Comparison of ENCODE assay signal across 25 mouse cellular contexts in the genomic region with DNA sequence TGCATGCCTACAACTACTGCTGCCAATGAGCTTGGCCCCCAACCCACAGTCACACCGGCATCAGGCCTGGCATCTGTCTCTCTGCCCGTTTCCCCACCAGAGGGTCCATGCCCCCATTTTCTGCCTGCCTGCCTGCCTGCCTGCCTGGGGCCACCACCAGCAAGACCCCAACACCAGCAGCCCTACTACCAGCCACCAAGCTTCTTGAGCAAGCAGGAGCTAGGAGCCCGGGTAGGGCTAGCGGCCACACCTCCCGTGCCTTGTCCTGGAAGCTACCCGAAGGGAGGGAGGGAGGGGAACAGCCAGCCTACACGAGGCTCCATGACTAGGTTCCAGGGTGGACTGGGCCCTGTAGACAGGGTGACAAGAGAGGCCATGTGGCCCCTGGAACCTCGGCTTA. TPM values are rescaled to one million over a fixed set of nuclear protein-coding genes. Genes with fewer than 3 reads are reported as not detected.
DNase-seq lines count a peak whose midpoint lies in the region; ATAC-seq lines count a peak whose summit lies in the region.
"Had no signal": no experiment of that assay in that cellular context is flagged by ENCODE, and none has a peak within 500 bp of the region (broad histone marks: within the 10 kb centered on the region; RNA-seq: fewer than 3 reads in every experiment).

No protein-coding gene starts in this region.

- no peaks in the 10 kb centered on the region for H3K9me3 ChIP-seq in neural tube, embryonic 15.5 days (replicated peaks)
- H3K9me3 ChIP-seq in limb, embryonic 10.5 days (replicated peaks), result no peaks in the 10 kb centered on the region
- H3K9me3 ChIP-seq: forebrain, embryonic 10.5 days; forebrain, embryonic 13.5 days; hindbrain, embryonic 10.5 days; hindbrain, embryonic 13.5 days had no signal

- no peak overlapping the region for H3K4me3 ChIP-seq in neural tube, embryonic 15.5 days (replicated peaks)
- no peak overlapping the region for H3K4me3 ChIP-seq in limb, embryonic 10.5 days
- H3K4me3 ChIP-seq: forebrain, embryonic 10.5 days; forebrain, embryonic 13.5 days; hindbrain, embryonic 10.5 days; hindbrain, embryonic 13.5 days had no signal

- H3K27ac ChIP-seq in neural tube, embryonic 15.5 days (replicated peaks), result no peak overlapping the region
- H3K27ac ChIP-seq in limb, embryonic 10.5 days, result no peak overlapping the region
- H3K27ac ChIP-seq: forebrain, embryonic 10.5 days; forebrain, embryonic 13.5 days; hindbrain, embryonic 10.5 days; hindbrain, embryonic 13.5 days had no signal

- intact Hi-C loops in heart, postnatal 14 days (cut with DNase I), result no loop called here

- no peak for ATAC-seq in CD4-positive, CD25-positive, alpha-beta regulatory T cell, adult 4 months
- ATAC-seq in neural tube, embryonic 15.5 days (ENCODE audit: low FRiP score), result no peak
- ATAC-seq: forebrain, embryonic 13.5 days; forebrain, embryonic 16.5 days; hindbrain, embryonic 16.5 days had no signal

- H3K27me3 ChIP-seq in neural tube, embryonic 15.5 days (replicated peaks), result 0 out of 2 replicates have a peak, but pooled peaks cover 7% of the 10 kb centered on the region
- H3K27me3 ChIP-seq in limb, embryonic 10.5 days (ENCODE audit: low read depth, poor library complexity, severe bottlenecking), result peaks cover 23% of the 10 kb centered on the region; the same call in 1 of the 2 replicates

- WGBS in neural tube, embryonic 15.5 days, result 88% methylated on average over 8 of the region's 8 CpGs
- 90% methylated on average over 8 of the region's 8 CpGs for WGBS in limb, embryonic 10.5 days

- DNase-seq in CD4-positive, CD25-positive, alpha-beta regulatory T cell, adult 2 months (ENCODE audit: low read depth, low spot score), result peak; percentile 3
- DNase-seq in heart, adult 11 months, result peak; percentile 90
- no peak for DNase-seq in heart, postnatal 14 days
- peak; percentile 11 for DNase-seq in neural tube, embryonic 10.5 days (ENCODE audit: extremely low spot score, low spot score)
- peak; percentile 25 for DNase-seq in limb, embryonic 10.5 days (ENCODE audit: low spot score)
- no peak for DNase-seq in embryo, embryonic 10 days (ENCODE audit: low spot score)
- DNase-seq: adrenal gland, adult 2 months; adrenal gland, postnatal 14 days; cerebellum, adult 11 months; cerebellum, adult 8-10 months; cerebellum, postnatal 14 days; gastrocnemius, postnatal 10 days; gastrocnemius, postnatal 36 days; heart, postnatal 36 days had no signal

- peaks cover 48% of the 10 kb centered on the region for H3K36me3 ChIP-seq in neural tube, embryonic 15.5 days
- H3K36me3 ChIP-seq in limb, embryonic 10.5 days, result peaks cover 62% of the 10 kb centered on the region

- peaks cover 16% of the 10 kb centered on the region for H3K4me1 ChIP-seq in neural tube, embryonic 15.5 days
- peaks cover 9% of the 10 kb centered on the region for H3K4me1 ChIP-seq in limb, embryonic 10.5 days

- H3K9ac ChIP-seq in neural tube, embryonic 15.5 days (replicated peaks), result no peak overlapping the region
- H3K9ac ChIP-seq: forebrain, embryonic 13.5 days; hindbrain, embryonic 13.5 days had no signal

- no peak overlapping the region for H3K4me2 ChIP-seq in neural tube, embryonic 15.5 days
- H3K4me2 ChIP-seq: forebrain, embryonic 13.5 days; heart, embryonic 11.5 days; hindbrain, embryonic 13.5 days had no signal

RNA-seq across cellular contexts. Expression of gene Impdh1, which starts 14.2 kb away (rescaled TPM):
- 10 to 100 TPM; 18.5 to 22.7 TPM for polyA plus RNA-seq in CD4-positive, CD25-positive, alpha-beta regulatory T cell, adult 4 months (2017; shearing (Covaris generic))
- 10 to 100 TPM; 25.2 to 27.0 TPM for total RNA-seq in heart, postnatal 14 days (2021)
- polyA plus RNA-seq in neural tube, embryonic 15.5 days (2015; fragmentation: Nextera tagmentation; extraction: Ambion mirVana), result 84.1 and 84.2 TPM in 2 replicates
- 56.7 and 66.9 TPM in 2 replicates for polyA plus RNA-seq in limb, embryonic 10.5 days (2016; fragmentation: Nextera tagmentation; extraction: Ambion mirVana)

RNA-seq across cellular contexts. Expression of gene Prrt4, which starts 22.6 kb away (rescaled TPM):
- under 1 TPM; 0.16 to 0.28 TPM for polyA plus RNA-seq in CD4-positive, CD25-positive, alpha-beta regulatory T cell, adult 4 months (2017; shearing (Covaris generic))
- 1 to 10 TPM; 4.2 to 4.7 TPM for total RNA-seq in heart, postnatal 14 days (2021)
- polyA plus RNA-seq in neural tube, embryonic 15.5 days (2015; fragmentation: Nextera tagmentation; extraction: Ambion mirVana), result 12.6 and 13.9 TPM in 2 replicates
- 2.0 and 3.7 TPM in 2 replicates for polyA plus RNA-seq in limb, embryonic 10.5 days (2016; fragmentation: Nextera tagmentation; extraction: Ambion mirVana)
- total RNA-seq: granulocyte monocyte progenitor cell, adult 5-6 weeks; MEL had no signal

RNA-seq across cellular contexts. Expression of gene Rbm28, which starts 37.2 kb away (rescaled TPM):
- 10 to 100 TPM; 60.2 to 62.8 TPM for polyA plus RNA-seq in CD4-positive, CD25-positive, alpha-beta regulatory T cell, adult 4 months (2017; shearing (Covaris generic))
- total RNA-seq in heart, postnatal 14 days (2021), result 10 to 100 TPM; 19.5 to 21.0 TPM
- polyA plus RNA-seq in neural tube, embryonic 15.5 days (2015; fragmentation: Nextera tagmentation; extraction: Ambion mirVana), result 38.2 and 41.1 TPM in 2 replicates
- polyA plus RNA-seq in limb, embryonic 10.5 days (2016; fragmentation: Nextera tagmentation; extraction: Ambion mirVana), result 51.1 and 52.9 TPM in 2 replicates

Comparison
In these comparisons a context has a peak if more than half of its experiments do, and no peak if none do; other contexts are left out.
1. DNase-seq: peak in CD4-positive, CD25-positive, alpha-beta regulatory T cell, adult 2 months (single experiment), heart, adult 11 months (single experiment), neural tube, embryonic 10.5 days (single experiment) and limb, embryonic 10.5 days (single experiment); none in heart, postnatal 14 days (0 of 2) and embryo, embryonic 10 days (single experiment).